Mouse (Mus musculus) frontal cortex, postnatal 14 days (tissue): ENCODE measurements around the gene Dlx5.

ENCODE experiments used
- DNase-seq, 2 experiments: peaks; one replicate each; pipeline ENCODE4 v3.0.0; 2022; ENCODE audit warnings: low spot score in 2 of 2

The Dlx5 gene

DNA sequence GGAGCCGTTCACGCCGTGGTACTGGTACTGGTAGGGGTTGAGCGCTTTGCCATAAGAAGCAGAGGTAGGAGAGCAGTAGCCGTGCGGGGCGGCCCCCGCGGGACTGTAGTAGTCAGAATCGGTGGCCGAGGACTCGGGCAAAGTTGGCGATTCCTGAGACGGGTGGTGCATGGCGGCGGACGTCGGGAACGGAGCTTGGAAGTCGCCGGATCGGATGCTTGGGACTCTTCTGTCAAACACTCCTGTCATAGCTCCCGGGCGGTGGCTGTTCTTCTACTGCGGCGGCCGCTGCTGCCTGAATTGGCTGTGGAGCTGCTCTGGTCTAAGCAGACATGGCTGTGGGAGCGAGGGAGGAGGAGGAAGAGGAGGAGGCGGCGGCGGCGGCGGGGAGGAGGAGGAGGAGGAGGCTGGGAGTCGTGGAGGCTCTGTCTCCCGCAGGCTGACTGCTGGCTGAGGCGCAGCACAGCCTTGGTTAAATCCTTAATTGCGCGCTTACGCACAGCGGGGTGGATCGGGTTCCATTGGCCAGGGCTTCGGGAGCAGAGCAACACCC lies at the start of gene Dlx5:
Gene Dlx5, minus strand, starts transcription at position 448 of the 553 bp plus-strand sequence.
- peak in 1 of 2 experiments; percentile 64 for DNase-seq

- no peak for DNase-seq
Measured at GRCm38 (mm10) chr6:6931507-6931906, 49.6 kb upstream of the Dlx5 start.

- no peak for DNase-seq
Measured at GRCm38 (mm10) chr6:6930831-6931230, 48.9 kb upstream of the Dlx5 start.

- no peak for DNase-seq
Measured at GRCm38 (mm10) chr6:6925264-6925663, 43.4 kb upstream of the Dlx5 start.

GRCm38 (mm10) chr6:6917334-6917733 lies 35.4 kb upstream of the Dlx5 start:
- no peak for DNase-seq

GRCm38 (mm10) chr6:6915526-6915915 lies 33.6 kb upstream of the Dlx5 start:
- no peak for DNase-seq

- peak in 1 of 2 experiments; percentile 43 for DNase-seq
Measured at GRCm38 (mm10) chr6:6914849-6915525, 33.1 kb upstream of the Dlx5 start.

DNA sequence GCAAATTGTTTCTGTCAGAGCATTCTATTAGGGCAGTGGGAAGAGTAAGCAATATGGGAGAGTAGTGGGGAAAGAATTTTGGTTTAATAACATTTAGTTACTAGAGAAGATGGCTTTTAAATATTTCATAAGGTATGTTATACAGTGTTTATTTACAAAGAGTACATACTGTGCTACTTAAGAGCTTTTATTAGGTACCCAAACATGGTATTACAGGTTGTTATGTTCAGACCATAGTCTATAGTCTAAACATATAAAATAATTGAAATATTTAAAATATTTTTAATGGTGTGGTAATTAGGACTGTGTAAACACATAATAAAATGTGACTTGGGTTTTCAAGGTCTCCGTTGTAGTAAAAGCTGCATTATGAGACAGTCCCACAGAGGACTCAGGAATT lies 32.4 kb upstream of the Dlx5 start:
- DNase-seq: no peak

DNA sequence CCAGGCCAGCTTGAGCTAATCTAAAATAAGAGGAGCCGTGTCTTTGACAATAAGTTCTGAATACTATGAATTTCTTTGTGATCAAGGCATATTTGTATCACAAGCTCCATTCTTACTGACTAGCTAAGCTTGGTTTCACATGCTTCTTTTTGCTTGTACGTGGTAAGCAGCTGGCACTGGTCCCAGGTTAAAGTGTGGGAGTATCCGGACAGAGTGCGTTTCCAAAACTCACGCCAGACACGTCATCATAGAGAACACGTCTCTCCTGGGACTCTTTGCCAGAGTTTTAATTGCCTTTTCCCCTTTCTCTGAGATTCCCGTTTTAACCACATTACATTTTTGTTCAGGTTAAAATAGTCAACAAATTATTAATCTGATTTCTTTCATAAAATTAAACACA lies 27.7 kb upstream of the Dlx5 start:
- no peak for DNase-seq

- DNase-seq: no peak
Measured at GRCm38 (mm10) chr6:6890047-6890446, 8.2 kb upstream of the Dlx5 start.

- DNase-seq: no peak
Measured at GRCm38 (mm10) chr6:6886225-6886624, 4.3 kb upstream of the Dlx5 start.

GRCm38 (mm10) chr6:6884897-6885296 lies 3.0 kb upstream of the Dlx5 start:
- no peak for DNase-seq

- DNase-seq: no peak
Measured at GRCm38 (mm10) chr6:6882266-6882797, 447 bp upstream of the Dlx5 start.

GRCm38 (mm10) chr6:6881115-6881637 lies 709 bp downstream of the Dlx5 start:
- DNase-seq: no peak

GRCm38 (mm10) chr6:6880361-6881114 lies 1.3 kb downstream of the Dlx5 start:
- DNase-seq: no peak

DNA sequence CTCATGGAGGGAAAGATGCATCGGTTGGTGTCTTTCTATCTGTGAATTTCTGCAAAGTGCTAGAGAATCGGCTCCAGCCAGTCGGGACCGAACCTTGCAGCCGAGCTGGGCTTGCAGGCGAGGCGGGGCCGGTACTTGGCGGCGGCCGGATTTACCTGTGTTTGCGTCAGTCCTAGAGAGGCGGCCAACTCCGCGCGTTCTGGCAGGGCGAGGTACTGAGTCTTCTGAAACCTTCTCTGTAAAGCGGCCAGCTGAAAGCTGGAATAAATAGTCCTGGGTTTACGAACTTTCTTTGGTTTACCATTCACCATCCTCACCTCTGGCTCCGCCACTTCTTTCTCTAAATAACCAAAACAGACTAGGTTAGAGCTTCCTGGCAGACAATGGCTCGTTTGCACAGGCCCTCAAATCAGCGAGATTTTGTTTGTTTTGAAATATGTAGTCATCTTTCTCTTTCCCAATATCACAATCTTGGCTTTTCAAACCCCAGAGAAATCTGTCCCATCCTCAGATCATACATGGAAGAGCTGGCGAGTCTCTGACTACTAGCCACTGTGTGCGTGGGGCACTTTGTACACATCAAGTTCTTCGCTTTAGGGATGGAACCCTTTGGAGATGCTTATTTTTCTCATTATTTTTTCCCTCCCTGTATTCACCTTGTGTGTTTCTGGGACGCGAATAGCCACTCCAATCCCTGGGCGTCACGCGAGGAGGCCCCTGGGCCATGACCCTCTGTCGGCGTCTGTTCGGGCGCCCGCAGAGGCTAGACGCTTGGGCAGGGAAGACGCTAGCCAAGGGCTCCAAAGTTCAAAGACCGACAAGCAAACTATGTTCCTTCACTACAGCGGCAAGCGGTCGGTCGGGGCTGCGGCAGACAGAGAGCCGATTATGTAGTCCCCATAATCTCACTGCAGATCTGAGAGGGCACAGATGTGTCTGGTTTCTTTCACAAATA lies 2.2 kb downstream of the Dlx5 start:
- DNase-seq: no peak

DNA sequence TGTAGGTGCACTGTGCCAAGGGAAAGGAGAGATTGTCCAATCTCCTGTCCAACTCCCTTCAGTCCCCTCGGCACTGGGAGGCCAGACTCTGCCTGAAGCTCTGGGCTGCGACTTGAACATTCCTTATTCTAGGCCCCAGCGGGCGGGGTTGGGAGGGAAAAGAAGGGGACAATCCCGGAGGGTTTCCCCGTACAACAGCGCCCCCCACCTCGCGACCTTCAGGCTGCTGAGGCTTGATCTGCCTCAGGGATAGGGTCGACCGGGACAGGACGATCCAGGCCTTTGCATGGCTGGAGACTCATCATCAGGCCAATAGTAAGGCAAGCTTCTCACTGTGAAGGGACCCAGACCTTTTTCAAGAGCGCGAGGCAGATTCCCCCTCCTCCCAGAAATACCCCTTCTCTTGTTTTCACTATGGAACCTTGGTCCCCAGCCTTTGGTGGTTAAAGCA lies 3.0 kb downstream of the Dlx5 start:
- no peak for DNase-seq

DNA sequence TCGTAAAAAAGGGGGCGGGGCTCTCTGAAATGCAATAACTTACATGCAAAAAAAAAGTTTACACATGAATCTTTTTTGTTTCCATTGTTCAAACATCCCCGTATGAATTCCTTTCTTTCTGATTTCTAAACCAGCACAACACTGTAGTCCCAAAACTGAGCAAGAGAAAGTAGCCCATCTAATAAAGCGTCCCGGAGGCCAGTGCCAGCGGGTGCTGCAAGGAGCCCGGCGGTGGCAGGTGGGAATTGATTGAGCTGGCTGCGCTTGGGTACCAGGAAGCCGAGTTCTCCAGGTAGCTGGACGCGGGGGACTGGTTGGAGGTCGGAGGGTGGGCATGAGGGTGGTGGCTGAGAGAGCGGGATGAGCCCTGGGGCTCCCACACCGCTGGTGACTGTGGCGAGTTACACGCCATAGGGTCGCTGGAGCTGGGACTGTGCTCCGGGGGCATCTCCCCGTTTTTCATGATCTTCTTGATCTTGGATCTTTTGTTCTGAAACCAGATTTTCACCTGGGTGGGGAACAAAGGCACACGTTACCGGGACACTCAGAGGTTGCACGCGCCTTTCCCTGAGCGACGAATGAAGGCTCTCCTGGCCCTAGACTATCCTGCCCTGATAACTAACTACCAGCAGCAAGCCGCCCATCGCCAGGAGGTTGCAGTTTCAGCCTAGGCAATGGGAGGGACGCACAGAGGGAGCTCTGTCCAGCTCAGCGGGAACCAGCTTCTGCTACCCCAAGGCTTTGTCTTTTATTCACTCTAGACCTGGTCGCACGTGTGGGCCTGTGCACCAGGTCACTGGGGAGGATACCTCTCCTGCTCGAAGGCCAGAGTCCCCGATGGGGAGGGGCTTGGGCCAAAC lies 3.7 kb downstream of the Dlx5 start:
- DNase-seq: no peak

- DNase-seq: no peak
Measured at GRCm38 (mm10) chr6:6877346-6877910, 4.5 kb downstream of the Dlx5 start.

DNA sequence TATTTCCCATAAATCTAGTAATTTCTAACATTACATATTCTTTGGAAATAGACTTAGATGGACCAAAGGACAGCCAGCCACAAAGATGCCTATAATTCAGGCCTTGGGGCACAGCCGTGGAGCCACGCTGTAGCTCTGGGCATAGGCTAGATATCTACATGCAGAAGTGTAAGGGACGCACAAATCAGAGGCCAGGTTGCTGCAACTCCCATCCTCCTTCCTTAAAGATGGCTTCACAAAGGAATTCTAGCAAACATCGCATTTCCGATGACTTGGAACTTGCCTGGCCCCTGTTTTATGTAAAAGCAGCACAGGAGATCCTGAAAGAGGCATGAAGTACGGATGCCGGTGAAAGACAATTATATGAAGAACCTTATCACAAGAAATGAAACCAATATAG lies 5.2 kb downstream of the Dlx5 start:
- DNase-seq: no peak
